Mouse (Mus musculus): Measurements from ENCODE around the gene Pdpk1. TPM values are rescaled to one million over a fixed set of nuclear protein-coding genes. Genes with fewer than 3 reads are reported as not detected.
A peak's percentile ranks its signal among the peaks of the same experiment; 100 is the strongest.
"Not testable (repeated sequence)": the region's sequence is repeated elsewhere in the genome, so short reads cannot be mapped to it uniquely, and the experiment has no call there.

Gene Pdpk1
- total RNA-seq, 2 experiments from 2014 or later, result 45.4 to 50.6 TPM

GRCm38 (mm10) chr17:24127592-24127991 lies 23.1 kb downstream of the Pdpk1 start:
- no peak for ATAC-seq (ENCODE audit: poor library complexity, severe bottlenecking)

- no peak for ATAC-seq (ENCODE audit: poor library complexity, severe bottlenecking)
Observed at GRCm38 (mm10) chr17:24126801-24127200, 23.9 kb downstream of the Pdpk1 start.

GRCm38 (mm10) chr17:24119446-24119845 lies 31.3 kb downstream of the Pdpk1 start:
- no peak for ATAC-seq (ENCODE audit: poor library complexity, severe bottlenecking)

GRCm38 (mm10) chr17:24113031-24113430 lies 37.7 kb downstream of the Pdpk1 start:
- ATAC-seq (ENCODE audit: poor library complexity, severe bottlenecking), result no peak

- no peak for ATAC-seq (ENCODE audit: poor library complexity, severe bottlenecking)
Observed at GRCm38 (mm10) chr17:24111256-24111655, 39.5 kb downstream of the Pdpk1 start.

- no peak for ATAC-seq (ENCODE audit: poor library complexity, severe bottlenecking)
Observed at GRCm38 (mm10) chr17:24108896-24109295, 41.8 kb downstream of the Pdpk1 start.

GRCm38 (mm10) chr17:24105111-24105510 lies 45.6 kb downstream of the Pdpk1 start:
- ATAC-seq (ENCODE audit: poor library complexity, severe bottlenecking), result no peak

GRCm38 (mm10) chr17:24098354-24098753 lies 52.4 kb downstream of the Pdpk1 start:
- no peak for ATAC-seq (ENCODE audit: poor library complexity, severe bottlenecking)

- no peak for ATAC-seq (ENCODE audit: poor library complexity, severe bottlenecking)
Observed at GRCm38 (mm10) chr17:24090575-24090974, 60.1 kb downstream of the Pdpk1 start.

GRCm38 (mm10) chr17:24086399-24086798 lies 64.3 kb downstream of the Pdpk1 start:
- ATAC-seq (ENCODE audit: poor library complexity, severe bottlenecking), result not testable (repeated sequence)

- no peak for ATAC-seq (ENCODE audit: poor library complexity, severe bottlenecking)
Observed at GRCm38 (mm10) chr17:24084593-24084992, 66.1 kb downstream of the Pdpk1 start.

- ATAC-seq (ENCODE audit: poor library complexity, severe bottlenecking), result no peak
Observed at GRCm38 (mm10) chr17:24077101-24077500, 73.6 kb downstream of the Pdpk1 start.

GRCm38 (mm10) chr17:24072919-24073696 lies 77.6 kb downstream of the Pdpk1 start, which contains the start of gene Kctd5:
TSS of gene Kctd5 (minus strand) at chr17:24073485.
- ATAC-seq (ENCODE audit: poor library complexity, severe bottlenecking), result peak; percentile 99

- no peak for ATAC-seq (ENCODE audit: poor library complexity, severe bottlenecking)
Observed at GRCm38 (mm10) chr17:24069531-24069930, 81.2 kb downstream of the Pdpk1 start.

- no peak for ATAC-seq (ENCODE audit: poor library complexity, severe bottlenecking)
Observed at GRCm38 (mm10) chr17:24068271-24068670, 82.5 kb downstream of the Pdpk1 start.

GRCm38 (mm10) chr17:24062459-24063155 lies 88.1 kb downstream of the Pdpk1 start:
- no peak for ATAC-seq (ENCODE audit: poor library complexity, severe bottlenecking)

- ATAC-seq (ENCODE audit: poor library complexity, severe bottlenecking), result no peak
Observed at GRCm38 (mm10) chr17:24057730-24058245, 92.9 kb downstream of the Pdpk1 start.

GRCm38 (mm10) chr17:24056636-24057625 lies 93.8 kb downstream of the Pdpk1 start:
- ATAC-seq (ENCODE audit: poor library complexity, severe bottlenecking), result no peak

GRCm38 (mm10) chr17:24049008-24049407 lies 101.7 kb downstream of the Pdpk1 start:
- no peak for ATAC-seq (ENCODE audit: poor library complexity, severe bottlenecking)

- no peak for ATAC-seq (ENCODE audit: poor library complexity, severe bottlenecking)
Observed at GRCm38 (mm10) chr17:24048053-24048452, 102.7 kb downstream of the Pdpk1 start.

- ATAC-seq (ENCODE audit: poor library complexity, severe bottlenecking), result no peak
Observed at GRCm38 (mm10) chr17:24046026-24046425, 104.7 kb downstream of the Pdpk1 start.

Data from megakaryocyte, adult 5-6 weeks (primary cell).